Mouse (Mus musculus) naive thymus-derived CD4-positive, alpha-beta T cell, adult 2 months (primary cell): ENCODE data around the gene Tnfaip3.

ENCODE experiments used
- DNase-seq: peaks from one replicate; pipeline ENCODE4 v3.0.0-alpha.2; 2011; ENCODE audit warnings: low read depth

The Tnfaip3 gene

DNA sequence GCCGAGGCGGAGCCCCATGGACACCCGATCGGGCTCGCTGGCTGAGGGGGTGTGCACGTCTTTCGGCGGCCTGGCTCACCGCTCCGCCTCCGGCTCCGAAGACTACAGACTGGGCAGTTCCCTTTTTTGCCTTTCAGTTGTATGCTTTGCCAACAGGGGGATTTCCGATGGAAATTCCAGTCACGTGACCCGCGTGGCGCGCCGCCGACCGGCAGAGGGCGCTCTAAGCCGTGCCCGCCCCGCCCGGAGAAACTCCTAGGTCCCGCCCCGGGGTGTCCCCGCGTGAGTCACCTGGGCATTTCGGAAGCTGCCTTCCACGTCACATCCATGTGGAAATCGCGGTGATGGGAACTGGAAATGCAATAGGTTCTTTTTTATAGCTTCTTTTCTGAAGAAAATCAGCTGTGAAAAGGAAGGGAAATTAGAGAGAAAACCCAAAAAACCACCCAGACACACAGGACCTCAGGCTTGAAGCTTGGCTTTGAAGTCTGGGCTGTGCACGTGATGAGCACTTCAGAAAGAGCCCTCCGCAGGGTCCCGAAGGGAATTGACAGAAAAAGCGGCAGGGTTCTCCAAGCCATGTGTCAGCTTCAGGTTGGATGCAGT, at the start of gene Tnfaip3:
Tnfaip3 (minus strand) TSS at position 401 of the 606 bp plus-strand sequence.
- DNase-seq: peak; percentile 99

DNA sequence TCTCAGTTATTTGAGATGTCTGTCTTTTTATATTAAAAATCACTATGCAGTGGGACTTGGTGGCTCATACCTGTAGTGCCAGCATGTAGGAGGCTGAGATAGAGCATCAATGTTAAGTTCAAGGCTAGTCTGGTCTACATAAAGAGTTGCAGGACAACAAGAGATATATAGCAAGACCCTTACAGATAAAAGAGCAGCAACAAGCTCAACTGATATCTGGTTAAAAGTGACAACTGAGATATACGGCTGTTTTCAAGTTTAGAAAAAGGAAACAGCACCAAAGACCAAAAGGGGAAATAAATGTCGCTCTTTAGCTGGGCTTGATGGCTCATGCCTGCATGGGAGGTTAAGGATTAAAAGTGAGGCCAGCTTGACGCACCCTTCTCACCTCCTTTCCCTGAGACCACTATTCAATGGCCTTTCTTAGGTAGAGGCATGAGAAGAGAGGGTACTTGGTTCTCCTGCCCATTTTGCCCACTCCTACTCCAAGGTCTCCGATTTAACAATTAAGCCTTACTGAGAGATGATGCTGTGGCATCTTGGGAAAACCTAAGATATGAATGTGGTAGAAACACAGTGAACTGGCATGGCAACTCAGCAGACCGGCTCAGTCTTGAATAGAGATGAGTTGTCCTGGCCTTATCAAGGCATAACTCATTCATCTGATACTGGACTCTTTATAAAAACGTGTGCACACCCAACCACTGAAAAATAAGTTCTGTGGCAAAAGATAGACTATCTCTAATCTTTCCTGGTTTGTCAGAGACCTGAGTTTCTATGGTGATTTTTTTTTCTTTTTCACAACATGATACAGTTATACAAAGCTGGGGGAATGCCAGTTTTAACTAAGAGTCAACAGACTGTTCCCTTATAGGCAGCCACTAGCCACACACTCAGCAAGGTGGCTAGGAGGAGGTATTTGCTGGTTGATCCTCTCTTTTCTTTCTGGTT, 49.5 kb upstream of the Tnfaip3 start:
- DNase-seq: peak; percentile 61

DNA sequence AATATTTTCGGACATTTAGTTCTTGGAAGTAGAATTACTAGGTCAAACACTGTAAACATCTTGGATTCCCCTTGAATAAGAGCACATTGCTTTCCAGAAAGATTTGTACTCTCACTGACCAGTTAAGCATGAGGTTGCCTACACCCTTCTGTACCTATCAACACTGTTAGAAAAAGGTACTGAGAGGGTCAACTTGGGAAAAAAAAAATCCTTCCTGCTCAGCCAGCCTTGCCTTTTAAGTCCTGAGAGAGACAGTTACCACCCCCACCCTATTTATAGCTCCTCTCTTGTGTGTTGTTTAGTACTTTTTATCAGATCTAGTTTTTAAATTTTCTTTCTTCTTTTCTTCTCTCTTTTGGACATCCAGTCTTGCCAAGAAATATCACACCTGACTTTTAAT, 48.2 kb upstream of the Tnfaip3 start:
- DNase-seq: peak; percentile 55

DNA sequence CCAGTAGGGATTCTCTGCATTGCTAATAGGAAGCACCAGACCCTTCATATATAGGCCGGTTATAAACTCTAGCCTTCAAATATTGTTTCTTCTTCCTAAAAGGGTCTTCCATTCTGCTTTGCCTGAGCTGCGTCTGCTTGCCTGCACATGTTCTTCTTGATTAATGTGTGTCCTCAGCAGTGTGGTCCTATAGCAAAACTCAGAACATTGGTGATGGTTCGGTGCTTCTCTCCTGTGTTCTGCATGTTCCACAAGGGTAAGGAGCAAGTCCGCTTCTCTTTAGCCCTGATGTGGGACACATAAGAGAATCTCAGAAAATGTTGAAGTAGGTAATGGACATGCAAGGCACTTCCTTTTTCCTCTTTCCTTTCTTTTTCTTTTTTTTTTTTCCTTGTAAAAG, 47.8 kb upstream of the Tnfaip3 start:
- DNase-seq: peak; percentile 70

DNA sequence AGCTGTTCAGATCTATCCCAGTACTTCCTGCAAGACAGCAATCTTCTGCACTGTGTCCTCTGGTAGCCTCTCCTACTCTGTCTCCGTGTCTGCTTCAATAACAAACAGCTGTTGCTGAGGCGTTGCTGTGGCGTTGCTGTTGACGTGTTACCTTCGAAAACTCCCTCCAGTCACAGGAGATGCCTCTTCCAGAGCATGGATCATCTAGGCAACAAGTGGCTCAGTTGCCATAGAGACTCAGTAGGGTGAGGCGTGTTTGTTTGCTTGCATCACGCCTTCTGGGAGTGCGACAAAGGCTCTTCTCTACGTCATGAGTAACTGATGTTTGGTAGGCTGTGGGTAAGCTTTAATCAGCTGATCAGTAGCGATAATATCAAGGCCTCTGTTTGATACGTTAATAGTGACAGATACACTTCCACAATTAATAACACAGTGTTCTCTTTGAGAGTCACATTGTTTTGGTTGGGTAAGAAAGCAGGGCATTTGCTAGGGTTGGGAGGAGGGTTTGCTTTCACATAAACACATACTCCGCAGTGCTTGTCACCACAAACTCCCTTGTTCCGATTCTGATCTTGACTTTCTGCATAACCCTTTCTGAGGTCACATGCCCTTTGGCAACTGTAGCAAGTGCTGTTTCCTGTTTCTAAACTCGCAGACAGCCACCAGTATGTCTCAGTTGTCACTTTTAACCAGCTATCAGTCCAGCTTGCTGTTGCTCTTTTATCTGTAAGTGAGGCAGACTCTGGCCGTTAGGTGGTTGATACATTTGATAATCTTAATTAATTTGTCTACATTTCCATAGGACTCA, 46.8 kb upstream of the Tnfaip3 start:
- DNase-seq: peak; percentile 97

DNA sequence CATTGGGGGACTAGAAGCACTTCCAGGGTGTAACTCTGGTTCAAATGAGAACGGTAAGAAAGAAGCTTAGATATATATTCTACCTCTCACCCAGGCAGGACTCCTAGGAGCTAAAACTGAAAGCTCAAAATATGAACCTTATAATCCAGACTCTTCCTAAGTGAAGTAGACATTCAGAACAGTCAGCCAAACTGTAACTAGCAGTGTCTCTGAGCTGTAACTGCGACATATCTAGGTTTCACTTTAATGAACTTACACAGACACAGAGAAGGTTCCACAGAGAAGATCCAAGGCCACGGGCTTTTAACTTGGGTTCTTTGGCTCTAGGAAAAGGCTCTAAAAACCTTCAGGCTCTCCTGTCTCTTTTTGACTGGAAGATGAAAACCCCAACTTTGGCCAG, 45.7 kb upstream of the Tnfaip3 start:
- DNase-seq: peak; percentile 62

DNA sequence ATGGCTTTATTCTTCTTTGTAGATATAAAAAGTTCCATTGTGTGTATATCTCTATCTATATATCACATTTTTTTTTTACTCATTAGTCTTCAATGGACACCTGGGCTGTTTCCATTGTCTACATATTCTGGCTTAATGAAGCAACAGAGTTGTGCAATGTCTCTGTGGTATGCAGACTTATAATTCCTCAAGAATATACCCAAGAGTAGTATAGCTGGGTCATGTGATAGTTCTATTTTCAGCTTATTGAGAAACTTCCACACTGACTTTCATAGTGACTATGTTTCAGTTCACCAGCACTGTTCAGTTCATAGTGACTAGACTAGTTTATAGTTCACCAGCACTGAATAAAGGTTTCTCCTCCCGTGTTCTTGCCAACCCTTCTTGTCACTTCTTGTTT, 38.1 kb upstream of the Tnfaip3 start:
- DNase-seq: no peak

DNA sequence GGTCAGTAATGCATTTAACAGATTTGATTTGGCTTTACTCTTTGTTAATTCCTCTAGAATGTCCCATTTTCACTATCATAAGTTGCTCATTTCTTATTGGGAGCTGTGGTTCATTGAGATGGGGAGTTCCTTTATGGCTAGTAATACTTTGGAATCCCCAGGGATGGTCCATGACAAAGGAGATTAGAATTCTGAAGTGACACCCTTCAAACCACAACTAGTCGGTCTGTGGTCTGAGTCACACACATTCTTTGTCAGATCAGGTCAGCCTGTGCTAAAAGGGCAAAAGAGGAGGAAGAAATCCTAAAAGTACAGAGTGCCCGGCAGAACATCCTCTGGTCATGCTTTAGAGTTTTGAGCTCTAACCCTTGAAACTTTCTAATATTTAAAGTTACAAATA, 30.5 kb upstream of the Tnfaip3 start:
- DNase-seq: no peak

DNA sequence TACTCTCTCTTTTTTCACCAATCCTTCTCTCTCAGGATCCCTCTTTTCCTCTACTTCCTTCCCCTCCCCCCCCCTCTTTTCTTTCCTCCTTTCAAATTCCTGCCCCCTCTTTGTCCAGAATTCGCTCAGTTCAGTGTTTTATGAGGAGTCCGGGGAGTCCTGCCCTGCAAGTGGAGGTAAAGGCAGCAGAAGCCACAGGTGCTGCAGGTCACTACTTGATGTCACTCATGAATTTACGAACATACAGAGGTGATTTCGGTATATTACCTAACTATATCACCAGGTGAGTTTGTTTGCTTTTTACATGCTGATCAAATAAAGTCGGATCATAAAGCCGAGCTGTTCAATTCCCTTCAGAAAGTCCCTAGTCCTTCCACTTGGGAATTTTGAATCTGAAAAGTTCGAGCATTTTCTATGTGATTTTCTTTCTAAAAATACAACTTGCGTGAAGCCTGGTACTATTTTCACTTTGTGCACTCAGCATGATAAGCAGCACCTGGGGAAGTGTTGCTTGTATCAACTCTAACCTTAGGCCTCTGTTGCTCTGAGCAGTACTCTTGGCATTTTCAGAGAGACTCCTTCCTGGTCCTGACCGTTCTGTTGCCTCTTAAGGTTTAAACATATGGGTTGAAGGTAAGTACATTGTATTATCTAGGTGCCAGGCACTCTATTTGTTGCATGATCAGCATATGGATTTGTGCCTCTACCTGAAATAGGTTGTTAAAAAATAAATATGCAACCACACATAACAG, 29.5 kb upstream of the Tnfaip3 start:
- DNase-seq: no peak

DNA sequence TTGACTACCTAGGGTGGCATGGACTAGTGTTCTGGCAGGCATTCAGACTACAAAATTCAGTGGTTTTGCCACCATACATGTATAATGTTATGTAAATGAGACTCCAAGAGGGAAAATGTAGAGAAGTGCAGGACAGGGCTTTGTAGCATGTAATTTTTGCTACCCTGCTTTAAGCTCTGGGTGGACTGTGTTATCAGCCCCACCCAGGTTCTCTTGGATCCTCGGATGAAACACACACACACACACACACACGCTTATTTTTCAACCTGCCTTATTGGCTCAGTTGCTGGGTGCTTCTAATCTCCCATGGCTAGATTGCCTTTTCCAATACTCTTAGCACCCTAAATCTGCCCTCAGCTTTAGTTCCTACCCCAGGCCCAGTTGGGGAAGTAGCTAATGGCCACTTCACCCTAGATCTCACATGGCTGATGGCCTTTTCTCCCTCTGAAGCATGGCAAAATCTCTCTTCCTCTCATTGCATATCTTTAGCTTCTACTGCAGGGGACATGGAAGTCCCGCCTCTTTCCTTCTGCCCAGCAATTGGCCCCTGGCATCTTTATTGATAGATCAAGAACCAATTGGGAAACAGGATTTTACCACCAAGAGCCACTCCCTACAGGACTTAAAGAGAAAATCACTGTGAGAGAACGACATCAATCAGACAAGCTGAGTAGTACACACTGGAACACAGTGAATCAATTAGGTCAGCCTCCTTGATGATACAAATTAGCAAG, 28.2 kb upstream of the Tnfaip3 start:
- peak; percentile 86 for DNase-seq

DNA sequence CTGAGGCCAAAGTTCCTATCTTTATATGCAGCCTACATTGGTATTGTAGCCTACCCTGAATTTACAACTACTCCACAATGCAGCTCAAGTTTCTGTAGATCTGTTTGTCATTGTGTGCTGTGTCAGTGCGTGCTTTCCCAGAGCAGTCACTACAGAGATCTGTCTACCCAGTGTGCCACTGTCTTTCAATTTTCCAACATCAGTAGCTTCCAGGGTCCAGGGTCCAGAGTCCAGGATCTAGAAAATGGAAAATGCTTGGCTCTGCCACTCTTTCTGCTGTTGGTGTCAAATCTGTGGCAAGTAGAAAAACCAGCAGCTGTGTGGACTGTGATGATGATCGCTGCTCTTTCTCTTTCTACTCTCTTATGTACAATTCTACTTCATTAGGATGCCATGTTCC, 24.7 kb upstream of the Tnfaip3 start:
- no peak for DNase-seq

DNA sequence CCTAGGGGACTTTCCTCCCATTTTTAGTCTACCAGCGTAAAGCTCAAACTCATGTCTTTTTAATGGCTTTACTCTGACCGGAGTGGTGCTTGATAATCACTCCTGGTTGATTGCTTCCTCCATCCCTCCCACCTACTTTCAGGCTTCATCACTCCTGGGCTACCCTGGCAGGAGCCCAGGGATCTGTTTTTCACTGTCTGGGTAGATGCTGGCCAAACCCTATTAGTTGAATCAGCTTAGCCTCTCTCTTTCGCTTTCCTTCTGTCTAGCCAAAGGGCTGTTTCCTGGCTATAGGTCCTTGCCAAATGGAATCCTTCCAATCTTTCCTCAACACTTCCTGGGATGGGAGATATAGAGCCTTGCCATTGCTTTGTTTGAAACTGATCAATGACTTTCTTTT, 19.3 kb upstream of the Tnfaip3 start:
- DNase-seq: no peak

DNA sequence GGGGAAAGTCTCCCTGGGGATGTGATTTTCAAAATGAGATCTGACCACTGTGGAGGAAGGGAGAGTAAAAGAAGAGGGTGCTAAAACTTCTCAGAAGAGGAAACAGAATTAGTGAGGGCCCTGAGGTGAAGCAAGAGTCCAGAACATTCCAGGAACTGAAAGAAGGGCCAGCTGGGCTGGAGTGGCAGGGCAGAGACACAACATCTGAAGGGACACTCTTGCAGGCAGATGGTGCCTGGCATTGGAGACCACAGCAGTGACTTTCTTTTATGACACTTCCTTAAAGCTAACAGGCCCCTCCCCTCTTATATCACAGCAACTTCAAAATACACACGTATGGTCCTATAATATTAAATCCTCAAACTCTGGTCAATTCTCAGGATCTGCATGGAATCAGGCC, 18.2 kb upstream of the Tnfaip3 start:
- no peak for DNase-seq

DNA sequence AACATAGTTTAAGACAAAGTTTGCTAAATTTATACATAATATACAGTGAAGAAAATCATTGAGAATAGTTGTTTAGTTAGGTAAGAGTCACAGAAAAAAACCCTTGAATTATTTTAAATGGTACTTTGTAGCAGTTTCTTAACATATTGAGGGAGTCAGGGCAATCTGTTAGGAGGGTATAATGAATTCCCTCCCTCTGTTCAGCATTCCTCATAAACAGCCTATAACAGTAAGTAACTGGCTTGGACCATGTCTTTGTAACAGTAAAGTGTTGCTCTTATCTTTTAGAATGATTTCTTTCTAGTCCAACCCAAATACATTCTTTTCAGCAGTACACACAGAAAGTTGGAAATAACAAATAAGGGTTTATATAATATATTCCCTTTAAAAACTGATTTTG, 16.4 kb upstream of the Tnfaip3 start:
- no peak for DNase-seq

DNA sequence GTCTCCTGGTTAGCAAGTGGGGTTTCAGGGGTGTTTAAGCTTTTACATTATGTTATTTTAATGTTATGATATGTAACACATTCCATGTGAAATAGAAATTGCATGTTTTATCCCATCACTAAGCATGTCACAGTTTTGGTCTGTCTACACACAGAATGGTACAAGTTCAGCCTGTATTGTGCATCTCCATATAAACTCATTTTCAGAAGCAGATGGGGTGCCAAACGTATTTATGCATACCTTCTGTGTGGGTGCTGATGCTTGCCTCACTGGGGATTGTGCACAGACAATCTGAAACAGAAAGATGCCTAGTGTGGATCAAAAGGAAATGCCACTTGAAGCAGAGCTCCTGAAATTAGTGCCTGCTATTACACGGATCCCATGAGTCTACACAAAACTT, 15.2 kb upstream of the Tnfaip3 start:
- no peak for DNase-seq

DNA sequence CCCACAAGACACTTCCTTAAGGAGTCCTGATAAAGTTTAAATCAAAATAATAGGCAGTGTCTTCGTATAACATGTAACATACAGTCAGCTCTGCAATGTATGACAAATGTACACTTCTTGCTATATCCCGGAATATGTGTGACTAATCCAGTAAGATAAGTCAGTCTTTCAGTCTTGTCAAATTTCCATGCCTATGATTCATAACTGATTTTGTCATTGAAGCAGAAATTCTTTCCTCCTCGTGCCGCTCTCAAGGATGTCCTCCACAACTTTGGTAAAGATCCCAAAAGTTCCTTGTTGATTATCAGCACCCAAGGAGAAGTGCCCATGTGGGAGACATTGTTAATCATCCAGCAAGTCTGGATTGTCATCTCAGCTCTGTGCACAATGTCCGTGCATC, 11.3 kb upstream of the Tnfaip3 start:
- no peak for DNase-seq

DNA sequence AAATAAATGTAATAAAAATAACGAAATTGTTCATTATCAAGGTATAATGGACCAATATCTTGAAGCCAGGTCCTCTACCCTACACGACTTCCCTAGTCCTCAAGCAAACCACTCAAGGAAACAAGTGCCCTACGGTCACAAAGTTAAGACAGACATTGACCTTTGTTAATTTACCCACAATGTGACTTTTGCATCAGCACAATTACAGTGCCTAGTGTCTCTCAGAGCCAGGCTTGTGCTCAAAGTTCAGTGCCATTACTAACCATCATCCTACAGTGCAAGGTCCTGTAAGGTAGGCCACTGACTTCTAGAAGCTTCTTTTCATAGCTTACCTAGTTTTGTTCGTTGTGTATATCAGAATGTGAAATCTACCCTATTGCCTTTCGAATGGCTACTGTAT, 8.9 kb upstream of the Tnfaip3 start:
- no peak for DNase-seq

DNA sequence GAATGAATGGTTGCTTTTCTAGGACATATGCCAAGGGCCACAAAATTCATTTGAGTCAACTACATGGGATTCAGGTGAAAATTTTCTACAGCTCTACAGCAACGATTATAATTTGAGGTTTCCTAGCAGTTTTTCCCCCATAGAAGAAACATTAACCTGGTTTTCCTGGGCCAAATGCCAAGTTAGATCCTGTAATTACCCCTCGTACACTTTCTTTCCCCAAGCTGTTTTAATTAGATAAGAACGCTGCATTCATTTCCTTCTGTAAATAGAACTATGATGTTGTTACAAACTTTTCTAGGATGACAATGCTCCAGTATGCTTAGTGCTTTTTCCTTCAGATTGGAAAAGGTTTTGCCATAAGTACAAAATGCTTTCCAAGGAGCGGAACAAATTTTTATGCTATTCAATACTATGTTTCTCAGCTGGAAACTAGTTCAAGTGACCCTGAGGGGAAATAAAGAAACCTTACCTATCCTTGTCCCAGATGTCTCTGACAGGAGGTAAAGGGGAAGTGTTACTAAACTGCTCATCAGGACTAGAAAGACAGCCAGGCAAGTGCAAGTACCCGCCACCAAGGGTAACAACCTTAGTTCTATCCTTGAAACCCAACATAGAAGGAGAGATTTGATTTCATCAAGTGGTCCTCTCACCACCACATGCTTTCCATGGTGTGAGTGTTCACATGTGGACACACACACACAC, 8.3 kb upstream of the Tnfaip3 start:
- DNase-seq: no peak

DNA sequence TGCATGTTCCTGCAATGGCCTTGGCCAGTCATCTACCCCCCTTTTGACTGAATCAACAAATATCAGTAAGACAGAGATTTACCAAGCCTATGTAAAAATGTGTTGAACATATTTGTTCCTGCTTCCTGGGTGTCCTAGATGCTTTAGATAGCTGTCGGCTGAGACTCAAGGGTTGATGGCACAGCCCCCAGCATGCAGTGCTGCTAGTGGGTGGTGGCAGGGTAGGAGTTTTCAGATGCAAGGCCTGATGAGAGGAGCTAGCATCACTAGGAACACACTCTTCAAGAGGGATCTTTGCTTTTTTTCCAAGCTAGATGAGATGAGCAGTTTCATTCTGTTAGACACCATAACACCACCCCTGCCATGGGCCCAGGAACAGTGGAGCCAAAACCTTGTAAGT, 6.8 kb upstream of the Tnfaip3 start:
- no peak for DNase-seq

DNA sequence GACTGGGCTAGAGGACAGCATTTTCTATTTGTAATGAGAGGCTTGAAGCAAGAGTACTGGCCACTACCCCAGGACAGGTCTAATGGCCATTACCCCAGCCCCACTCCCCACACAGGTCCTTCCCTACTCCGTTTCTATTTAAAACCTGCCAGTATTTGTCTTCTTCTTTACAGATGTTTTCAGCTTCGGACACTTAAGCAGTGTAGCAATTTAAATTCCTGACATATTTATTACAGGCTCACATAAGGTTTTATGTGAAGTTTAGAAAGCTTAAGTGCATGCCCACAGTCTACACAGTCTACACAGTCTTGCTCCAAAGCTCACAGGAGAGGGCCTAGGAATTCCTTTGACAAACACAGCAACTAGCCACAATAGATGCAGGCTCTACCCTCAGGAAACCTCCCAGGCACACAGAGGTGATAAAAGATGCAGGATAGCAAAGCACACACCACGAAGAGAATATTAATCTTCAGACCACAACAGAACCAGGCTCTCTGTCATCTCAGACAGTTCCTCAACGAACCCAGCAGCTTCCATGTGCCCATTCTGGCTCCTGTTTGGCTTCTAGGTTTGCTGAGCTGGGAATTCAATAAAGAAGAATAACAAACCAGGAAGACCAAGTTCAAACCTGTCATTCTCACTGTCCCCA, 1.5 kb upstream of the Tnfaip3 start:
- no peak for DNase-seq
